Mouse (Mus musculus) left cerebral cortex, adult 18-20 months (tissue): ENCODE measurements at regions not wholly inside any gene's neighbourhood (a gene's known extent, or its start where the extent isn't known, plus 50 kb on each side); places are given as distances from the start of the nearest gene placed in this dataset.
"Not testable (repeated sequence)": the region's sequence is repeated elsewhere in the genome, so short reads cannot be mapped to it uniquely, and the experiment has no call there.

Experiments
- DNase-seq, 2 experiments: peaks; one replicate each; pipeline ENCODE4 v3.0.0; 2021 to 2022; ENCODE audit warnings: low spot score in 2 of 2, mixed read lengths in 1 of 2

DNA sequence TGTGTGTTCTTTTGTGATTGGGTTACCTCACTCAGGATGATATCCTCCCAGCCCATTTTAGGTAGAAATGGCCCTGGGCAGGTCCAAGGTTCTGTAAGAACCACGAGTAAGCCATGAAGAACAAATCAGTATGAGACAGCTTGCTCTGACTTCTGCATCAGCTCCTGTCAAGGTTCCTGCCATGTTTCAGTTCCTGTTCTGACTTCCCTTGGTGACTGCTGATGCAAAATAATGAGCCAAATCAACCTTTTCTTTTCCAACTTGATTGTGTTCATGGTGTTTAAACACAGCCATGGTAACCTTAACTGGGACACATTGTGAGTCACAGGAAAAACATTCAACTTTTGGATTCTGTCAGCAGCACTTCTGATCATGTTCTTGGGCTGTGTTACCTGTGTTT lies 667.4 kb upstream of the Igfbp7 start:
- DNase-seq: no peak

DNA sequence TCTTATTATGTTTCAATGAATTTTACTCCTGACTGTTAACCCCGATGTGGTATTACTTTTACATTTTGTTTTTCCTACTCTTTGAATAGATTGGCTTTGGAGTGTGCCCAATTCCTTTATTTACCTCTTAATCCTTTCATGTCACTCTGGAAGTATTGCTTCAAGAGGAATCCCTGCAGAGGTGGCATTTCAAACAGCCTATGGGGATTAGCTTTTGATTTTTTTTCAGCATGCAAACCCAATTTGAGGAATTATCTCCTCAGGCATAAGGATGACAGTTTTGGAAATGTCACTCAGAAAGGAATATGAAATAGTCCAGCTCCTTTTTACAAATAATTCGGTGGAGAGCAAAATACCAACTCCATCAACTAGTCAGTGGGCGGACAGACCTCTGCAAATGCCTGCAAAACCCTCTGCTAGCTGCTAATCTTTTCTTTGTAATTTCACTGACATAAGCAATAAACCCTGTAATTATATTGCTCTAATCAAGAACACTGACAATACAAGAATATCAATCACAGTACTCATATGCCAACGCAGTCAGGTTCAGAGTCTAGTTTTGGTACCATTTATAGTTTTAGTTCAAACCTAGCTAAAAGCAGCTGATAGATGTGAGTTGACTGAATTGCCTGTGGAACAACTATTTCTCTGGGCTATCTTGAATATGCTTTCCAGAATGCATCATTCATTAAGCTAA lies 624.9 kb upstream of the Igfbp7 start:
- no peak for DNase-seq

DNA sequence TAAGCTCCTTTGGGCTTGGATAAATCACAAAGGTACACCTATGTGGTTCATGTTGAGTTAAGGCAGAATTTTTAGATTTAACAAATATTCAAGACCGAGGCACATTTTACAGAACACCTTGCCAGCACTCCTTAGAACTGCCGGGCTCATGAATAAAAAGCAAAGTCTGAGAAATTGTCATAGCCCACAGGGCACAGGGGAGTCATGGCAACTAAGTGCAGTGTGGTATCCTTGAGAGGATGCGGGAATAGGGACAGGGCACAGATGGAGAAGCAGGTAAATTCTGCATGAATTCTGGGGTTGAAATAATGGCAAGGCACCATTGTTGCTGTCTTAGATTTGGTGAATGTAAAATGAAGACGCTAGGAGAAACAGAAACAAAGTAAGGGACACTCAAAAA lies 609.7 kb upstream of the Igfbp7 start:
- no peak for DNase-seq

DNA sequence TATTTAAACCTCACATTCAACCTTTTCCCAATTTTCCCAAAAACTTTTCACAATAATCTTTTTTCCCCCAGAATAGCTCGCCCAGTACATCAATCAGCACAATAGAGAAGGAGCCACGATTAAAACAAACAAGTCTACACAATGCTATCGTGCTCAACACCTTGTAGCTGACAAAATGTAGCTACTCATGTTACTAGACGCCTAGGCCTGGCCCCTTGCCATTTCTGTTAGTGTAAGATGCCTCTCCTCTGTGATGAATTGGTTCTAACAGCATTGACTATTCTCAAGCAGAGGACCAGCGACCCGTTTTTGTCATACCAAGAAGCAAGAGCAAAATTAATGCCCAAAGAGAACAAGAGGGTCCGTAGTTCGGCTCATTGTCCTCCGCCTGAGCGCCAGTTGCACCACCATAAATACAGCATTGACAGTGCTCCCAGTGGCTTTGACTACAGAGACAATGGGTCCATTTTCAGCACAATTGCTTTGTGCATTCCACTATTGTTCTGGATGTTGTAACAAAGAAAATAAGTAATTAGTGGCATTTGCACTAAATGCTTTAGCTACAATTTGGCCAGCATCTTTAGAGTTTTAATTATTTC lies 578.7 kb upstream of the Igfbp7 start:
- peak in 1 of 2 experiments; percentile 6 for DNase-seq

DNA sequence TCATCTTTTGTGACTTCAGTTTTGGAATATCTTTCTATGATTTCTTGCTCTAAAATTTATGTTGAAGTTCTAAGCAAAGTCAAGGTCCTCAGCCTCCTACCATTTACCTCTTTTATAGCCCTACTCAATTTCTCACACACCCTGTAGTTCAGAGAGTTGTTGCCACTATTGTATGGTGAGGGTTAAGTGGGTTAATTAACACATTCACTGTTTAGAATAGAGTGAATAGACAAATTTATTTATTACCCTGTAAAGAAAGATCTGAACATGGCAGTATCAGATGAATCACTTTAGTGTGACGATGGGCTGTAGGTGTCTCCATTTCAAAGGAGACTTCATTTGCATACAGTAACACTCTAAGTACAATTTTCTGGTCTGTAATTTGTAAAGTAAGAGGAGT lies 577.4 kb upstream of the Igfbp7 start:
- no peak for DNase-seq

DNA sequence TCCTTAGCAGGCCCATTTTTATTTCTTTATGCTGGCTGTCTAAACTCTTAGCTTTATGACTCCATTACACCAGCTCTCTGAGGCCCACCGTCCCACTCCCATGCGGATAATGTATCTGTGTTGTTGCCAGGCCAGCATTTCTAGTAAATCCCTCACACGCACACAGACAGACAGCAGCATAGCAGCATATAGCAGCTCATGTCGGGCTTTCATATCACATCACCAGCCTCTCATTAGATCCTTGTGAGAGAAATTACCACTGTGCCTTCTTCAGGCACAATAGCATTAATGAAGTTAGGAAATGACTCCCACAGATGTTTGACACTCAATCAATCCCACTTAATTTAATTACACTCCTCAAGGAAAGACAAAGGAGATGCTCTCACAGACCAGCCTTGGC lies 532.2 kb upstream of the Igfbp7 start:
- not testable (repeated sequence) for DNase-seq

DNA sequence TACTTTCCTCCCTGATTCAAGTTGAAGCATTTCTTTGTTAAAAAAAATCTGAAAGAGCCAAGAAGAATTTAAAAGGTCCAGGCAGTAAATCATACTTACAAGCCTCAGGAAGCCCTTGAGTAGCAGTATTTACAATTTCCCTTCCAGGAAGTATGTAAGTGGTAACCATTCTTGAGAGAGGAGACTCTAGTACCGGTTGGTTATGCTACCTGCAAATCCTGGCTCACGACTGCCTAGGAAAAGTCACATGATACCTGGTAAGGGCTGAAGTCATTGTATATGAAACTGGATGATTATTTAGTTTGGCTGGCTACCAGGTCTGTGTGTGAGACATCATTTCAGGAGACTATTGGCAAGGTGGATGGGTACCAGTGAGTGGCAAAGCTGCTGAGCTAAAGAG lies 524.0 kb upstream of the Igfbp7 start:
- no peak for DNase-seq

DNA sequence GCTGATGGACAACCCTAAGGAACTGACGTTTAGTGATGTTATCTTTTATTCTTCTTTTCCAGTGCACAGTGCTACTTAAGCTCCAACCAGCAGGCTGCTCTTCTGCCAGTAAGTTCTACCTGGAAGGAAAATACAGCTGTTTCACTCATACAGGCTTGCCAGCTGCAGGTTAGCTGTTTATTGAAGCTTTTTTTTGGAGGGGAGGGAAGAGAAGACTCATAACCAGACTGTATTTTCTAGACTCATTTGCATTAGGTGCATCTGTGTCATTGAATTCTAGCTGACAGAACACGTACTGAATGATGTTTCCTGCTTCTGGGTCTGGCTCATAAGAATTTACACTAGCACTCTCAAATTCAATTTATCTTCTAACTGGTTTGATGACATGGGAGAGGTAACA lies 513.3 kb upstream of the Igfbp7 start:
- DNase-seq: no peak

DNA sequence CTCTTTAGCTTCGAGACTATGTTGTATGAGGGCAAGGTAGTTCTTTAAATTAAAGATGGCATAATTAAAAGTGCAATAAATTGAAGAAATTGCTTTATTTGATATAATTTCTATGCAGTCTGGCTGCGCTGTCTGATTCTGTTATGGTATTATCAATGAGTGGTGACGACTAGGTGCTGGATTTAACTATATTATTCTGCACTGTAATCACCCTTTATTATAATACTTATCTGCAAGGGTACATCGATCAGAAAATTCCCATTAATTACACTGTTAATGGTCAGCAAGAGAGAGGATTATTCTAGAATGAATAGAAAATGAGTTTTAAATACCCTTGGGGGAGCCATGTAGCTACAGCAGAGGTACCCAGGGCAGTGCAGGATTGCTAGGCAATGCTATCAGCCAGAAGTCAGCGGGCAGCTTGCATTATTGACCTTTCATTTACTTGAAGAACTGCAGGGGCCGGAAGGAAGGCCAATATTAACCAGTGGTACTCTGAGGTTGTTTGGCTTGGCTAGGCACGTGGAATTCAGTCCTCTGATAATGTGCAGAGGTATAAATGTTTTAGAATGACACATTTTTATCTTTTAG lies 509.3 kb upstream of the Igfbp7 start:
- no peak for DNase-seq

DNA sequence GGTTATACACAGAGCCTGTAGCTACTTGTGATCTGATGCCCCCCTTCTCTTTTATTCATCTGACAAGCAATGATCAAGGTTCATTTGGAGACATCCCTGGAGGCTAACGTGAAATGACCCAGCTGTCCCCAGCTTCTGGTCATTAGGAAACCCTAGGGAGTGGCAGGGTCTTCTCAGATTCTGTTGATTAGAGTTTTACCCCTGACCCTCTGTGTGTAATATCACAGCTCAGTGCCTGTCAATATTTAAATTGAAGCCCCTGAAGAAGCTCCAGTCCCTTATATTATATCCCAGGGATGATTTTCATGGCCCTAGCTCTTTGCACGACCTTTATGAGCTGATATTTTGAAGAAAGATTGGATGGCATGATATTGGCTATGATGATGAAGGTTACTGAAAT lies 508.5 kb upstream of the Igfbp7 start:
- no peak for DNase-seq

DNA sequence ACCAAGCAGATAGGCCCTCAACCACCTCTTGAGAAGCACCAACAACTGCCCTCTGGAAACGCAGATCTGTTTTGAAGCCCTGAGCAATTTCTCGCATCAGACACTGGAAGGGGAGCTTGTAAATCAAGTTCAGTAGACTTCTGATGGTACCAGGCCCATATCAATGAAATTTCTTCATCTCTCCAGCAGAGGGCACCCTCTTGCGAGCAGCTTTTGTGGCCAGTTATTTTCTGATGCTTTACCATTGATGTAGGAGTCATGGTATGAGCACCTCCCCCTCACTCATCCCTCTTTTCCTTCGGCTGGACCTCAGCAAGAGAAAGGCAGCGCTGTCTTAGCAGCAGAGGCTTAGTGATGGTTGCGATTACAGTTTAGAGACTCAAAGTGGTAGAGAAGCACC lies 501.4 kb upstream of the Igfbp7 start:
- peak; percentile 19 to 23 for DNase-seq

DNA sequence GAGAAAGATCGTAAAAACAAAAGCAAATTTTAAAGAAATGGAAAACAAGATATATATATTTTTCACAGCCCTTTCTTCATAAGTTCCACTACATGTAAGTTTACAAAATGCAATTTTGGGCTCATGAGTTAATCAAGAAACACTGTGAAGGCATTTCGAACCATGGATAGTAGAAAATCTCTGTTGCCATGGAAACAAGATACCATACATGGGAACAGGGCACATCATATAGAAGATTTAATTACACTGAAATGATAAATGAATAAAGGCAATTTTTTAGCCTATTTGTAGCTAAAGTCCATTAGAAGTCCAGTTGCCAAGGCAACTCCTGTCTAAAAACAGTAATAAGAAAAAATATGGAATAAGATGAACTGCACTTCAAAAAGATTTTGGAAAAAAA lies 484.2 kb upstream of the Igfbp7 start:
- DNase-seq: not testable (repeated sequence)

DNA sequence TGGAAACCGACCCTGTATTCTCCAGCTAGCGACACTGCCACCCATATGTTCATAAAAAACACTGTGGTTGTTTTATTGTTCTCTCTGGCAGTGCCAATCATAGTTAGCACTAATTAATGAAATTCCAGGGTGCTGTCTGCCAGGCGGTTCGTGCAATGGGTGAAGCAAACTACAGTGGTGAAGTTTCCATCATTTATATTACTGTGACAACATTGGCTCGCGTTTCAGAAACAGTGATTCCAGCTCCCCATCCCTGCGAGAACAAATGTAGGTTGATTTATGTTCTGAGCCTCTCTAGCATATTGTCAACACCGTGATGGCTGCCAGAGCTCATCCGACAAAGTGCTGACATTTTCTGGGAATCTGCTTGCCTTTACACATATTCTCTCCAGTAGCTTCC lies 480.7 kb upstream of the Igfbp7 start:
- peak; percentile 26 to 56 for DNase-seq

DNA sequence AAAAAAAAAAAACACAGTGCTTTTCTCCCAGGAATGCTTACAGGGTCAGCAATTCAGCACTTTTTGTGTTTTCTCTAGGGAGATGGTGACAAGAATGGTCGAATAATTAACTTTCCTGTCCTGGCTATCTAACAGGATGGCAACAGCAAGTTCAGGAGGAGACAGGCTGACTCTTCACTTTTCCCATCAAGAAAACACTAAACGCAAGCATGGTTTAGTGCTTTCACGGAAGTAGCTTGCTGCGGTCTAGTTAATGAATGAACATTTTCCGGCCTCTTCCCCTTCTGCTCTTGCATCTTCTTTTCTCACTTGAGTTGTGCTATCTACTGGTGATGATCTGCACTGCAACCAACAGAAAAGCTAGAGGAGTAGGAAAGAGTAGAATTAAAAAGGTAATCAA lies 463.6 kb upstream of the Igfbp7 start:
- DNase-seq: no peak

DNA sequence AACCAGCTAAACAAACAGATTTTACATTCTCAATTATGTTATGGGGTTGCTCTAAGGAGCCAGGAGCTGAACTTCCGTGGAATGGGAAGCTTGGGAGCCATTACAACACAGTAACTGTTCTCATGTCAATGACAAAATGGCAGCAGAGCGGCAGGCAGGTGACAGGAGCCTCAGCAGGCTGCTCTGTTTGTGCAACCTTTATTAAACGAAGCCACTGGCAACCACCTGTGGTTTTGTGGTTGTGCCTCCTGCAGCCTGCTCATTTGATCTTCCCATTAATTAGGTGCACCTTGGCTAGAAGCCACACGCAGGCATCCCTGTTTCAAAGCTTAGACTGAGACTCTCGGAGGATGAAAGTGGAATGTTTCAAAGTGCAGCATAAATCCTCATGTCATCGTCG lies 457.5 kb upstream of the Igfbp7 start:
- DNase-seq: no peak

DNA sequence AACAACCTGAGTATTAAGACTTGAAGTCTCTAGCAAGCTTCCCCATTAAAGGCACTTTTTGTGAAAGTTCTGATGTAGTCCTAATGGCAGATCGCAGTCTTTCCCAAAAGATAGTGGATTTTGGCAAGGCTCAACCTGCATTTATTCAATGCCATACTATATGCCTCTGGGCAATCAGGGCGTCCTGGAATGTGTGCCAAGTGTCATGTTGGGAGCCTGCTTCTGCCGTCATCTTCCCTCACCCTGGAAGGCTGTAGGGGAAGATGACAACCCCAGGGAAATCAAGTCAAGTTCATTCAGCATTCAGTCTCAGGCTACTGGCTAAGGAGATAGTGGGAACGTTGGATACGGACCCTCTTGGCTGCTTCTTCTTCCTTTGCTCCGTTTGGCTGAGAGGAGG lies 447.4 kb upstream of the Igfbp7 start:
- DNase-seq: no peak

DNA sequence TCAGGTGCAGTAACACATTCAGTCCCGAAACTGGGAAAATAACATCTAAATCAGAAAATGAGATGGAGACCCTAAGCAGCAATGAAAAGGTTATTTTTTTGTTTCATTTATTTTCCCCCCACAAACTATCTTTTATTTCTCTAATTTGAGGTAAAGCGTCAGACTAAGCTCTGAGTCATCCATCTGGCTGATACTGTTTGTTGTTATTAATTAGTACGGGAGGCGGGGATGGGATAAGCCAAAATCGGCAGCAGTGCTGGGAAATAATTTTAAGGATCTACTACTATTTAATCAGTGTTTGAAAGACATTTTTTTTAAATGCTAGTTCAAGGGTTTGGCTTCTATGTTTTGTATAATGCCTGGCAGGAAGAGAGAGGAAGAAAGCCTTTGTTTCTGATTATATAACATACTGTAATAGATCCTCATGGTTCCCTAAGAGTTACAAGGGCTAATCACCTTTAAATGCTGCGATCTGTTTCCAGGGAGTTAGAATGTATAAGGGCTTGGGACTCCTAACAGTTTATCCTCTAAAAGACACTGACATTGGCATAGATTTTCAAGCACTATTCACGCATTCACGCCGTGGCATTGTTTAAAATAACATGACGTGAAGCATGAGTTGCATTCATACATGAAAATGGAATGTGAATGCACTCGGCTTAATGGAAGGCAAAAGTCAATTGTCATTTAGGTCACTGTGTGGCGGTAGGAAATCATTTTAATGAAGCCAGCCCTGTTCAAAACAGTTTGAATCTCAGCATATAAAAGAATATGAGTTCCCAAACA lies 446.4 kb upstream of the Igfbp7 start:
- DNase-seq: no peak

DNA sequence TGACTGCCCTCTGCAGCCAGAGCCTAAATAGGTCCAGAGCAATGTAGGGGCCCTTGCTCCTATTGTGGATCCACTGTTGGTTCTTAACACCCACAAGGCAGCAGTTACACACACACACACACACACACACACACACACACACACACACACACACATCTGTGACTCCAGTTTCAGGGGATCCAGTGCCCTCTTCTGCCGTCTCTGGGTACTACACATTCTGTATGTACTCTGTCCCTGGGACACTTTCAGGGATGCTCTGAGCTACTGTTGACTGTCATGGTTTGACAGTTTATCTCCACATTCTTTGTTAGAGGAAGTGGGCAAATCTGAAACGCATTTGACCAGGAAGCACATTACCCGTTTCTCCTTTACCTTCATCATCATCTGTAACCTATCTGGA lies 443.8 kb upstream of the Igfbp7 start:
- DNase-seq: no peak

DNA sequence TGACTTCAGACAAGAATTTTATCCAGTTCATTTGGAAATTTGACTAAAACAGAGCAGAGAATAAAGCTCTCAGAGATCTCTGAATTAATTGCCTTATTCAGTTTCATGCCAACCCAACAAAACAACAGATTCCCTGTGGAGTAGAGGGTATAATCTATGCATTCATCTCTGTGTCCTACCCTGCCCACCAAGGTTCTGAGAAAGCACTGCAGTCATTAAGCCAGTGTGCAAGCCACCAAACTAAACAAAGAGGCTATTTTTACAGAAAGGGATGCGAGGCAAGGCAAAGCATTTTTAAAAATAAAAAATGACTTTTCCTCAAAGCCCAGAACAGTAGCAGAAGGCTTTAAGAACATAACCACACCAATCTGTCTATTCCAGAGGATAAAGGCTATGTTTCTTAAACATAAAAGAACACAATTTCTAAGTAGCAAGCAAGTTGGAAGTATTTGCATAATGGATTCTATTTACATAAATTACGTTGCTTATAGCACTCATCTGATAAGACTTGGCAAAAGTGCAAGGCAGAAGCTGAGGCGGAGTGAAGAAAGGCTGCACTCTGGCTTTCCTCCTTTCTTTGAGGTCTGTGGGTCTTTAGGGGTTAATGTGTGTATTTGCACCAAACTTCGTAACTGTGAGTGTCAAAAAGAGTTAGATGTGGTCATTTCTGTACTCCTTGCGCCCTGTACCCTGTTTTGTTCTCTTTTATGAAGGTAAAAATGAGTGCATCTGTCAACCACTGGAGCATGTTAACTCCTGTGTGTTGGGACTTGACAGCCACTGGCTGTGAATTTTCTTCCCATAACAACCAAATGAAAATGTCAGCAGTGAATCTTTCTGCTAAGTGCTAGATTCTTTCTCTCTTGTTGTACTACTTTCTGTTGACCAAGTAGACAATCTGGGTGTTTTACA lies 430.6 kb upstream of the Igfbp7 start:
- DNase-seq: peak in 1 of 2 experiments; percentile 13

DNA sequence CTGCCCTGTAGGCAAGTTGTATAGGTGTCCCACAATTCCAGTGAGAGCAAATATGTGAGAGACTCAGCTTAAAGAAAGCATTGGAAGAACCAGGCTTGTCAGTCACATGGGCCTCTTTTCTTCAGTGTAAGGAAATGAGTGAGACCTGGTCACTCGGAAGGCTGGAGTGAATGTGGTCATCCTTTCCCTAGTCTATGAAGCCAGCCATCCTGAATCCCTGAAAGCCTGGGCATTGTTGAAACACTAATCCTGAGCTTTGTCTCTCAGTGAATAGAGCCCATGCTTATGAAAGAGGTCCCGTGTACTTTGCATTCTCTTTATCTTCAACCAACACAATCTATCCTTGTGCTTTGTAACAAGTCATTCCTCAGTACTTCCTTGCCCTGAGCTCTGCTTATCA lies 420.1 kb upstream of the Igfbp7 start:
- no peak for DNase-seq

DNA sequence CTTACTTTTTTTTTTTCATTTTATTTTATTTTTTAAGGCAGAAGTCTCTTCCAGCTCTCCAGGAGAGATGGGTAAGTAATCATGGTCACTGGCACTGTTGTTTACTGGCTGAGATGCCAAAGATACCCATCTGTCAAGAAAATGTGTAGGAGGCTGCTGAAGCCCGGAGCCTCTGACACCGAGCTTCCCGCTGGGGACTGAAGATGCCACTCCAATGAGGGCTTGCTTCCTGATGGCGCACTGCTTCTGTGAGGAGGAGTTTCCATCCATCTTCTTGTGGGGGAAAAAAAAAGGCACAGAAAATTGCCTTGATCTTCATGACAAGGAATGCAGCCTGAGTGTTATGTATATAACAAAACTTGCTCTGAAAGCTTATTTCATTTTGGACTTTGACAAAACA lies 418.2 kb upstream of the Igfbp7 start:
- DNase-seq: no peak
